Mouse (Mus musculus) monocyte, adult 59 days (primary cell): ENCODE measurements around the gene Ascl1. TPM values are rescaled to one million over a fixed set of nuclear protein-coding genes. Genes with fewer than 3 reads are reported as not detected.

Source experiments
- total RNA-seq, 2 experiments: library from RNA; stranded (reverse); gene quantifications; one replicate each; pipeline ENCODE4 v1.2.4; 2023

Ascl1 gene
- not detected for total RNA-seq

DNA sequence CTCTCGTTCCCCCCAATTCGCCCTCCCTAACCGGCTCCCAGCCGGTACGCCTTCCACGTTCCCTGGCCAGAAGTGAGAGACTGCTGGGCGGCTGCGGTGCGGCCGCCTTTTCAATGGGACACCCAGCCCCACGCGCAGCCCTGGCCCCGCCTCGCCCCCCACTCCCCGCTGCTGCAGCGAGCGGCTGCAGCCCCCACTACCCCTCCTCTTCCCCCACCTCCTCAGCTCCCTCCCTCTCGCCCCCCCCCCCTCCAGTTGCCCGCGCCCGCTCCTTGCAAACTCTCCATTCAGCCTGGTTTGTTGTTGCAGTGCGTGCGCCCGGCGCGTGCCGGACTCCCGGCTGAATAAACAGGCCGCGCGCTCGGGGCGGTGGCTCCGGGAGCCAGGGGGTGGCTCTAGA lies at the start of gene Ascl1:
TSS of gene Ascl1 (minus strand) at position 85 of the 400 bp plus-strand sequence.

DNA sequence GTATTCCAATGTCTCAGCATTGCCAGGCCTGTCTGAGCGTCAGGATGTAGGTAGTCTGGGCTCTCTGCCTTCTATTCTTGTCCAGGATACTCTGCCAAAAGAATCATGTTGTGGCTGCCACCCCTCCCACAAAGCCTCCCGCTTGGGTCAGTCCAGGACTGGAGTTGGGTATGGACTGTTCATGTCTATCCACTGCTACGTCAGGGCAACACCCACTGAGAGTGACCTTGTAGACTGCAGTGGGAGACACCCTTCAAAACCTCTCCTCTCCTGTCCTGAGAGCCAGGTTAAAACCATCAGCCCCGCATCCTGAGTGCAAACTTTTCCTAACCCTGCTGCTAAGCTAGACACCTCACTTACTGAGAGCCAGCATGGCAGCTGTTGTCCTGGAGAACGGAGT lies 28.2 kb upstream of the Ascl1 start, which contains the start of gene Pah:
TSS of gene Pah (plus strand) at position 150 of the 400 bp plus-strand sequence.

Other genes starting within 250 kb of the Ascl1 start
- gene Pah, start 28.1 kb upstream of the Ascl1 start, total RNA-seq: not detected